Mouse (Mus musculus) thymus, postnatal 14 days (tissue): ENCODE measurements at regions not wholly inside any gene's neighbourhood (a gene's known extent, or its start where the extent isn't known, plus 50 kb on each side); places are given as distances from the start of the nearest gene placed in this dataset.
A peak's percentile ranks its signal among the peaks of the same experiment; 100 is the strongest.

Experiments
- DNase-seq: peaks from one replicate; pipeline ENCODE4 v3.0.0; 2021

GRCm38 (mm10) chr2:40149186-40149585, 922.9 kb upstream of the Ppp6c start:
- DNase-seq: no peak

- peak; percentile 4 for DNase-seq
These were observed 901.4 kb upstream of the Ppp6c start for GRCm38 (mm10) chr2:40127615-40128014.

GRCm38 (mm10) chr2:40119176-40119575, 892.9 kb upstream of the Ppp6c start:
- DNase-seq: no peak

- DNase-seq: no peak
These were observed 888.2 kb upstream of the Ppp6c start for GRCm38 (mm10) chr2:40114435-40114834.
